8 mouse cellular contexts compared by ENCODE assay signal in genomic region chr7:82029666-82030065, GRCm38 (mm10). TPM values are rescaled to one million over a fixed set of nuclear protein-coding genes. Genes with fewer than 3 reads are reported as not detected.
DNase-seq lines count a peak whose midpoint lies in the region; ATAC-seq and TF ChIP-seq lines count a peak whose summit lies in the region.
"Had no signal": no experiment of that assay in that cellular context is flagged by ENCODE, and none has a peak within 500 bp of the region (broad histone marks: within the 10 kb centered on the region; RNA-seq: fewer than 3 reads in every experiment).

No protein-coding gene starts in this region.

- H3K4me3 ChIP-seq in lung, postnatal 0 days (ENCODE audit: low read depth, low read length): no peak overlapping the region
- H3K4me3 ChIP-seq in spleen, adult 2 months (ENCODE audit: extremely low read depth, insufficient read depth, insufficient read length): no peak overlapping the region
- H3K4me3 ChIP-seq: erythroblast, embryonic 14.5 days had no signal

- no peak overlapping the region for H3K9ac ChIP-seq in lung, postnatal 0 days (replicated peaks; ENCODE audit: low read depth)

- no peaks in the 10 kb centered on the region for H3K27me3 ChIP-seq in lung, postnatal 0 days (replicated peaks; ENCODE audit: insufficient read depth, low read length)
- no peaks in the 10 kb centered on the region for H3K27me3 ChIP-seq in spleen, adult 2 months (ENCODE audit: control insufficient read depth, insufficient read depth, low read length)

- H3K36me3 ChIP-seq in lung, postnatal 0 days (ENCODE audit: insufficient read depth, low read length): no peaks in the 10 kb centered on the region
- H3K36me3 ChIP-seq in spleen, adult 2 months (ENCODE audit: control insufficient read depth, insufficient read depth, low read length): no peaks in the 10 kb centered on the region

- peak; percentile 56 for ATAC-seq in lung, postnatal 0 days

- no peak overlapping the region for H3K27ac ChIP-seq in lung, postnatal 0 days (ENCODE audit: low read length)
- no peak overlapping the region for H3K27ac ChIP-seq in spleen, adult 2 months (ENCODE audit: insufficient read depth, low read length)

- WGBS in lung, postnatal 0 days: 48% methylated on average over 9 of the region's 9 CpGs
- WGBS in spleen, adult 2 months: 31% methylated on average over 9 of the region's 9 CpGs

- no peak for TF ChIP-seq CTCF in lung, postnatal 0 days (IDR thresholded peaks at IDR 0.05)
- TF ChIP-seq CTCF in spleen, adult 2 months (IDR thresholded peaks at IDR 0.05; ENCODE audit: extremely low read depth, insufficient read depth, insufficient read length, insufficient replicate concordance): no peak

- no peak for TF ChIP-seq POLR2A in spleen, adult 2 months (IDR thresholded peaks at IDR 0.05; ENCODE audit: low read depth, low read length)

- peak; percentile 61 for DNase-seq in lung, postnatal 0 days (ENCODE audit: low spot score)
- DNase-seq in lung, postnatal 10 days: no peak
- peak; percentile 59 for DNase-seq in embryo, embryonic 11 days
- peak; percentile 21 to 35 for DNase-seq in kidney, adult 8-10 months
- DNase-seq in spleen, adult 2 months (ENCODE audit: low read depth in 1 of 2, low spot score in 2 of 2): peak; percentile 8 to 53
- DNase-seq in thymus, postnatal 0 days (ENCODE audit: low spot score): no peak
- DNase-seq in frontal cortex, postnatal 25 days (ENCODE audit: low spot score in 2 of 2): no peak

- H3K9me3 ChIP-seq in lung, postnatal 0 days (ENCODE audit: low read length): no peaks in the 10 kb centered on the region

- no peak overlapping the region for H3K4me2 ChIP-seq in lung, postnatal 0 days (replicated peaks; ENCODE audit: low read depth, low read length)

- no peaks in the 10 kb centered on the region for H3K4me1 ChIP-seq in lung, postnatal 0 days (ENCODE audit: insufficient read depth, low read depth, low read length)
- H3K4me1 ChIP-seq in spleen, adult 2 months (ENCODE audit: control insufficient read depth, insufficient read depth, insufficient read length): peaks cover 4% of the 10 kb centered on the region; the same call in 1 of the 2 replicates

- TF ChIP-seq EP300 in lung, postnatal 0 days (IDR thresholded peaks at IDR 0.05): no peak

RNA-seq across cellular contexts. Expression of gene Bnc1, which starts 37.6 kb away (rescaled TPM):
- polyA plus RNA-seq in lung, postnatal 0 days (2015; fragmentation: Nextera tagmentation; extraction: Ambion mirVana): 0.58 and 0.61 TPM in 2 replicates
- 0.07 and 0.18 TPM in 2 replicates for polyA plus RNA-seq in spleen, adult 2 months (2012; rRNA removed)
- 2.6 and 2.8 TPM in 2 replicates for polyA plus RNA-seq in thymus, postnatal 0 days (2015; fragmentation: Nextera tagmentation; extraction: Ambion mirVana)
- polyA plus RNA-seq: erythroblast, embryonic 14.5 days had no signal

Comparison
In these comparisons a context has a peak if more than half of its experiments do, and no peak if none do; other contexts are left out.
1. DNase-seq: peak in lung, postnatal 0 days (single experiment), embryo, embryonic 11 days (single experiment), kidney, adult 8-10 months (2 of 2) and spleen, adult 2 months (2 of 2); none in lung, postnatal 10 days (single experiment), thymus, postnatal 0 days (single experiment) and frontal cortex, postnatal 25 days (0 of 2).